Mouse (Mus musculus) midbrain, embryonic 13.5 days (tissue): ENCODE results near the gene Myo16. TPM values are rescaled to one million over a fixed set of nuclear protein-coding genes. Genes with fewer than 3 reads are reported as not detected.

Experiments used
- ATAC-seq: fragments of 200-750 bp; cut with Nextera tagmentation; 2 replicates; pipeline ENCODE4 v1.8.0; 2017; ENCODE audit warnings: mild to moderate bottlenecking, moderate TSS enrichment, moderate library complexity
- H3K27ac ChIP-seq: fragments of 300-500 bp; sonication (generic); 2 replicates; pipeline ENCODE4 v1.5.1; 2015; ENCODE audit warnings: inconsistent platforms, mild to moderate bottlenecking, moderate library complexity
- H3K27me3 ChIP-seq: fragments of 300-500 bp; sonication (generic); 2 replicates; pipeline ENCODE4 v1.6.1; 2015; ENCODE audit warnings: mild to moderate bottlenecking, inconsistent platforms
- H3K36me3 ChIP-seq: fragments of 300-500 bp; sonication (generic); 2 replicates; pipeline ENCODE4 v1.6.1; 2015; ENCODE audit warnings: mild to moderate bottlenecking, inconsistent platforms
- H3K4me1 ChIP-seq: fragments of 300-500 bp; sonication (generic); replicated peaks from 2 replicates; pipeline ENCODE4 v1.6.1; 2015; ENCODE audit warnings: inconsistent platforms
- H3K4me2 ChIP-seq: fragments of 300-500 bp; sonication (generic); replicated peaks from 2 replicates; pipeline ENCODE4 v1.6.1; 2015; ENCODE audit warnings: moderate library complexity, mild to moderate bottlenecking, inconsistent platforms
- H3K4me3 ChIP-seq: fragments of 300-500 bp; sonication (generic); replicated peaks from 2 replicates; pipeline ENCODE4 v1.5.1; 2015; ENCODE audit warnings: mild to moderate bottlenecking, inconsistent platforms
- H3K9ac ChIP-seq: fragments of 300-500 bp; sonication (generic); replicated peaks from 2 replicates; pipeline ENCODE4 v1.6.1; 2015; ENCODE audit warnings: mild to moderate bottlenecking, inconsistent platforms
- H3K9me3 ChIP-seq: fragments of 300-500 bp; sonication (generic); 2 replicates; pipeline ENCODE4 v1.6.1; 2016; ENCODE audit warnings: mild to moderate bottlenecking, inconsistent platforms
- WGBS: fragments of 180-500 bp; shearing (Covaris S2); methylation state at CpG from one replicate; pipeline ENCODE4 v1.1.7; 2015; 5-methylcytosine and 5-hydroxymethylcytosine counted together
- polyA plus RNA-seq: library from polyadenylated mRNA; unstranded; fragments of >200 nt; fragmentation: Nextera tagmentation; extraction: Ambion mirVana; gene quantifications from 2 replicates; pipeline ENCODE4 v1.2.1, GENCODE M21; 2015

Gene Myo16
- polyA plus RNA-seq, 1 experiment from 2014 or later, result 5.2 TPM

GRCm38 (mm10) chr8:10462271-10462670, 308.6 kb downstream of the Myo16 start:
- Histone ChIP-seq H3K9ac (no peak overlapping the region), H3K27ac (no peak overlapping the region), H3K4me2 (no peak overlapping the region), H3K4me3 (no peak overlapping the region), H3K4me1 (no peaks in the 10 kb centered on the region), H3K36me3 (no peaks in the 10 kb centered on the region), H3K27me3 (no peaks in the 10 kb centered on the region), H3K9me3 (no peaks in the 10 kb centered on the region)
- 77% methylated on average over 5 of the region's 5 CpGs for WGBS
- ATAC-seq, result no peak

DNA sequence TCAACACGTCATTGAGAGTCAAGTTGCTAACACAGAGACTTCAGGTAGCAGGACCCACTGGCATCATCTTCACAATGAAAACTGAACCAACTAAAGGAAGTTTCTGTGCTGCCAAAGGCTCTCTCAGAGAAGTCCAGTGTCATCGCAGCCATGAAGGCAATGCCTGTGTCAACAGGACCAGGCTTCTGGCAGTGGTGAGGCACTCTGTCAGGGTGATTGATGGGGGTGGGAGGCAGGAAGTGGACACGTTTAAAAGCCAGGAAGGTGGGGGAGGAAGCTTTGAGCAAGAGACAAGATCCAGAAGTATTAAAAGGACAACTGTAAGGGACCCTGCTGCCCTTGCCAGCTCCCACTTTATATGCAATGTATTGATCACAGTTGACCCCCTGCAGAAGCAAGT, 314.8 kb downstream of the Myo16 start:
- no peaks in the 10 kb centered on the region for H3K36me3 ChIP-seq
- H3K27ac ChIP-seq, result no peak overlapping the region
- no peak for ATAC-seq
- no peaks in the 10 kb centered on the region for H3K9me3 ChIP-seq
- no peak overlapping the region for H3K4me2 ChIP-seq
- 84% methylated on average over 3 of the region's 3 CpGs for WGBS
- no peak overlapping the region for H3K4me3 ChIP-seq
- no peak overlapping the region for H3K9ac ChIP-seq
- H3K4me1 ChIP-seq, result no peaks in the 10 kb centered on the region
- no peaks in the 10 kb centered on the region for H3K27me3 ChIP-seq

DNA sequence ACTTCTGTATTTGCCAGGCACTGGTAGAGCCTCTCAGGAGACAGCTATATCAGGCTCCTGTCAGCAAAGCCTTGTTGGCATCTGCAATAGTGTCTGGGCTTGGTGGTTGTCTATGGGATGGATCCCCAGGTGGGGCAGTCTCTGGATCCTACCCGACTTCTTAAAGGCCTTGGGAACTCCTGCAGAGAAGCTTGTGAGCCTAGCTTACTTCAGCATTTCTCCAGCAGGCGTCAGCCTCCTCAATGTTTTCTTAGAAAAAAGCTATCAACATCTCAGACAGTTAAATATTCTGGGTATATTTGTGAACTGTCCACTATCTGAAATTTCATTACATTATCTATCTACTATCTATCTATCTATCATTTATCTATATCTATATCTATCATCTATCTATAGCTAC, 315.9 kb downstream of the Myo16 start:
- no peak overlapping the region for H3K27ac ChIP-seq
- H3K4me1 ChIP-seq, result no peaks in the 10 kb centered on the region; the same call in 1 of the 2 replicates
- no peak overlapping the region for H3K9ac ChIP-seq
- no peaks in the 10 kb centered on the region for H3K27me3 ChIP-seq
- no peaks in the 10 kb centered on the region for H3K9me3 ChIP-seq
- 50% methylated on average over 2 of the region's 2 CpGs for WGBS
- no peak overlapping the region for H3K4me2 ChIP-seq
- no peak overlapping the region for H3K4me3 ChIP-seq
- no peak for ATAC-seq
- H3K36me3 ChIP-seq, result no peaks in the 10 kb centered on the region

DNA sequence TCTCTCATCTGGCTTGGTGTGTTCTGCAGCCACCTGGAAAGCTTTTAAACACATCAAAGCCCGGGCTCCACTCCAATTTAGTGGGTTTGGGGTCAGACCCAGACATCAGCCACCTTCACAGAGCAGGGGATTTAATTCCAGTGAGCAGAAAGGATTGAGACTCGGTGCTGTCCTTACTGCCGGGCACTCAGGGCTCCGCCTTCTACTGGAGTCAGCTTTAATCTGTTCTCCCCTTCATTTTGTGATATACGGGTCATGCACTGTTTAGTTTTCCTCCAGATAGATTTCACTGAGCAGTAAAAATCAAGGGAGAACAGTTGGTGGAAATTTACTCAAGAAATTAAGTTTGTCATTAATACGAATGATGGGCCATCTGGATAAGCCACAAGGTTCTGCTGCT, 316.6 kb downstream of the Myo16 start:
- 51% methylated on average over 6 of the region's 6 CpGs for WGBS
- no peak for ATAC-seq

GRCm38 (mm10) chr8:10472371-10472770, 318.7 kb downstream of the Myo16 start:
- ATAC-seq, result no peak
- H3K9ac ChIP-seq, result no peak overlapping the region
- no peaks in the 10 kb centered on the region for H3K36me3 ChIP-seq
- H3K27ac ChIP-seq, result no peak overlapping the region
- no peak overlapping the region for H3K4me2 ChIP-seq
- no peaks in the 10 kb centered on the region for H3K27me3 ChIP-seq
- WGBS, result 87% methylated on average over 3 of the region's 3 CpGs
- no peaks in the 10 kb centered on the region; the same call in 1 of the 2 replicates for H3K4me1 ChIP-seq
- no peaks in the 10 kb centered on the region for H3K9me3 ChIP-seq
- no peak overlapping the region for H3K4me3 ChIP-seq

More for the DNA sequence above, 316.6 kb downstream of the Myo16 start:
- H3K9me3 ChIP-seq, result no peaks in the 10 kb centered on the region
- no peak overlapping the region for H3K27ac ChIP-seq
- H3K4me1 ChIP-seq, result no peaks in the 10 kb centered on the region; the same call in 1 of the 2 replicates
- no peaks in the 10 kb centered on the region for H3K36me3 ChIP-seq
- no peak overlapping the region for H3K9ac ChIP-seq
- no peak overlapping the region for H3K4me3 ChIP-seq
- H3K4me2 ChIP-seq, result no peak overlapping the region
- H3K27me3 ChIP-seq, result no peaks in the 10 kb centered on the region

DNA sequence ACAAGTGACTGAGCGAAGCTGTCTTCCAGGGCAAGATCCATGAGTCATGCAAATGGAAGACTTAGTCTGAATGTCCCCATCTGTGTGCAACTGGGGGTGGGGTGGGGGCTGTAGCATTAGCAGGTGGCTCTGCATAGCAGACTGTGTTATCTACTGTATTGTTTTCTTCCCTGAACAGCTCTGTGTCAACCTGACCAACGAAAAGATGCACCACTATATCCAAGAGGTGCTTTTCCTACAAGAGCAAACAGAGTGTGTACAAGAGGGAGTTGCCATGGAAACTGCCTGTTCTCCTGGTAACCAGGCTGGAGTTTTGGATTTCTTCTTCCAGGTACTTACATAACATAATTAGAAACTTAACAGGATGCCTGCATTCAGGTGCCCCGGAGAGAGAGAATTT, 320.7 kb downstream of the Myo16 start:
- Histone ChIP-seq H3K4me3 (no peak overlapping the region), H3K4me1 (no peaks in the 10 kb centered on the region; the same call in 1 of the 2 replicates), H3K27me3 (no peaks in the 10 kb centered on the region), H3K36me3 (no peaks in the 10 kb centered on the region), H3K4me2 (no peak overlapping the region), H3K27ac (no peak overlapping the region), H3K9me3 (no peaks in the 10 kb centered on the region), H3K9ac (no peak overlapping the region)
- 66% methylated on average over 3 of the region's 3 CpGs for WGBS
- no peak for ATAC-seq

GRCm38 (mm10) chr8:10479059-10479458, 325.3 kb downstream of the Myo16 start:
- H3K4me2 ChIP-seq, result no peak overlapping the region
- H3K27me3 ChIP-seq, result no peaks in the 10 kb centered on the region
- 84% methylated on average over 10 of the region's 10 CpGs for WGBS
- no peak for ATAC-seq
- no peaks in the 10 kb centered on the region for H3K36me3 ChIP-seq
- no peak overlapping the region for H3K4me3 ChIP-seq
- no peak overlapping the region for H3K27ac ChIP-seq
- H3K4me1 ChIP-seq, result no peaks in the 10 kb centered on the region; the same call in 1 of the 2 replicates
- H3K9me3 ChIP-seq, result no peaks in the 10 kb centered on the region
- no peak overlapping the region for H3K9ac ChIP-seq

DNA sequence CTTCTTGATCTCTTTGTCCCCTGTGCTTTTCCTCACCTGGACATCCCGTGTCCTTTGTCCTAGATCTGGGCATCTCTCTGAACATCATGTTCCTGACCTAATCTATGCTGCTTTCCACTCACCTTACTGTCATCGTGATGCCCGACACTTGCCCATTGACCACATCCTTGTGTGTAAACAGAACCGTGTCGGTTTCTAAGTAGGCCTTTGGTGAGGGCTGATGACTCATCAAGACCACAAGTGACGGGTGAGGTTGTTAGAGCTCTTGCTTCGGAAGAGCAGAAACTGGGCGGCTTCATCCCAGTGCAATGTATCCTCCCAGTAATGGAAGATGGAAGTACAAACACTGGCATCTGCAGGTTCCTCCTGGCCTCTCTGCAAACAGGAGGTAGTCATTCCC, 327.1 kb downstream of the Myo16 start:
- 89% methylated on average over 8 of the region's 8 CpGs for WGBS
- Histone ChIP-seq H3K4me1 (no peaks in the 10 kb centered on the region), H3K36me3 (no peaks in the 10 kb centered on the region), H3K4me2 (no peak overlapping the region), H3K4me3 (no peak overlapping the region), H3K27me3 (no peaks in the 10 kb centered on the region), H3K9me3 (no peaks in the 10 kb centered on the region), H3K27ac (no peak overlapping the region), H3K9ac (no peak overlapping the region)
- ATAC-seq, result no peak

GRCm38 (mm10) chr8:10482064-10482463, 328.4 kb downstream of the Myo16 start:
- Histone ChIP-seq H3K4me1 (no peaks in the 10 kb centered on the region), H3K4me3 (no peak overlapping the region), H3K27me3 (no peaks in the 10 kb centered on the region), H3K9me3 (no peaks in the 10 kb centered on the region), H3K36me3 (no peaks in the 10 kb centered on the region), H3K27ac (no peak overlapping the region), H3K9ac (no peak overlapping the region), H3K4me2 (no peak overlapping the region)
- no peak for ATAC-seq
- WGBS, result 78% methylated on average over 5 of the region's 5 CpGs

DNA sequence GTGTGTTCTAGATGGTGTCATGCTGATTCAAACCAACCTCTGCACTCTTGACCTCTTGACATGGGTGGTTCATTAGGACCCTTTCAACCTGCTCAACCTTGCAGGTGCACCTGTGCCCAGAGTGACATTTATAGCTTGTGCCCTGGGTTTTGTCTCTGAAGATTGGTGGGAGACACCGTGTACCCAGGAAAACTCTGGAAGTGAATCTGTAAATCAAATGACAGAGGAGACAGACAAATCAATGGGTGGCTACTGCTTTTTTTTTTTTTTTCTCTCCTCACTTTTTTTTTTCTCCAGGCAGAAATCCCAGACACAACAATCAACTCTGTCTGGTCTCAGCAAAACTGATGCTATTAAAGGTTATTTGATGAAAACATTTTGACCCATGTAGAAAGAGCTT, 329.2 kb downstream of the Myo16 start:
- no peak overlapping the region for H3K4me3 ChIP-seq
- H3K9ac ChIP-seq, result no peak overlapping the region
- ATAC-seq, result no peak
- no peak overlapping the region for H3K4me2 ChIP-seq
- H3K27me3 ChIP-seq, result no peaks in the 10 kb centered on the region
- no peaks in the 10 kb centered on the region for H3K36me3 ChIP-seq
- no peak overlapping the region for H3K27ac ChIP-seq
- WGBS, result 73% methylated on average over 1 of the region's 1 CpGs
- no peaks in the 10 kb centered on the region for H3K4me1 ChIP-seq
- H3K9me3 ChIP-seq, result no peaks in the 10 kb centered on the region

- no peak overlapping the region for H3K4me3 ChIP-seq
- no peaks in the 10 kb centered on the region for H3K36me3 ChIP-seq
- no peaks in the 10 kb centered on the region for H3K27me3 ChIP-seq
- no peak overlapping the region for H3K4me2 ChIP-seq
- H3K27ac ChIP-seq, result no peak overlapping the region
- no peaks in the 10 kb centered on the region for H3K9me3 ChIP-seq
- 72% methylated on average over 5 of the region's 5 CpGs for WGBS
- no peak for ATAC-seq
- no peaks in the 10 kb centered on the region for H3K4me1 ChIP-seq
- no peak overlapping the region for H3K9ac ChIP-seq
Measured at GRCm38 (mm10) chr8:10483841-10484240, 330.1 kb downstream of the Myo16 start.

DNA sequence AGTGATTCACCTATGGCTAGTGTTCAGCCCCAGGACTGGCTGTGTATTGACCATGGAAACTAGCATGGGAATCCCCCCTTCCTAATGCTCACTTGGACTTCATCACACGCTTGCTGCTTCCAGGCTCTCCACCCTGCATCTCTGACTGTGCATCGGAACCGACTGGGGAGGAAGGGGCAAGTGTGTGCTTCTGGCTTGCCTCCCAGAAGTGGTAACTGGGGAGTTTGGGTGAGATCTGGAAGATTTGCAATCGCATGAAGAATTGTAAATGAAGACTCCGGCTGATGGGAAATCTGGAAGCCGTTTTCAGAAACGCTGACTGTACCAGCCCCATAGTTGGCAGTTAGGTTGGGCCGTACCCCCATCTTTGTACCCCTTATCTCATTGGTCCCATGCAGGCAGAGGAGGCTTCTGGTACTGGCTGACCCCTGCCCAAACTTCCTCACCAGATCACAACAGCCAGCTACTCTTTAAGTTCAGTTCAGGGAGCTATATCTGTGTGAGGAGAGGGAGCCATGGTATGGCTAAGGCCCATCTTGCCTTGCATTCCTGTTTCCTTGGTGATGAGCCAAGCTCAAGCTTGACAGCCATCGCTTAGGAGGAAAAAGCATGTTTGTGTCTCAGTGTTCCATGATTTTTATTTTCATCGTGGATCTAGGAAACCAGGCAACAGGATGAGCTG, 336.2 kb downstream of the Myo16 start:
- no peak overlapping the region for H3K4me2 ChIP-seq
- no peak overlapping the region for H3K27ac ChIP-seq
- H3K9ac ChIP-seq, result no peak overlapping the region
- ATAC-seq, result no peak
- no peak overlapping the region for H3K4me3 ChIP-seq
- H3K4me1 ChIP-seq, result no peaks in the 10 kb centered on the region
- no peaks in the 10 kb centered on the region for H3K27me3 ChIP-seq
- H3K36me3 ChIP-seq, result no peaks in the 10 kb centered on the region
- no peaks in the 10 kb centered on the region for H3K9me3 ChIP-seq
- 83% methylated on average over 10 of the region's 10 CpGs for WGBS

DNA sequence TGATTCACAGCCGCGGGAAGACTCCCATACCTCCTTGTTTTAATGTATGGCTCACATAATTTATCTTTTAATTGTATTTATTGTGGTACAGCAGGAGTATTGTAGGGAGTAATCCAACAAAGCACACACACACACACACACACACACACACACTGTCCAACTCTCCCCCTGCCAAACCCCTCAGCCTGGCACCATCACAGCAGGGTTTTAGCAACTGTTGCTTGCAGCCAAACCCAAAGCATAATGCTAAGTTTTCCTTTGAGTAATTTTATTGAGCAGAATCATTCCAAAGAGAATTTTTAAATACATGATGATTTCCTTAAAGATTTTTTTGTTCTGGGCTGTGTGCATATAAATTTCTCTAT, 336.7 kb downstream of the Myo16 start:
- Histone ChIP-seq H3K27me3 (no peaks in the 10 kb centered on the region), H3K9ac (no peak overlapping the region), H3K36me3 (no peaks in the 10 kb centered on the region), H3K9me3 (no peaks in the 10 kb centered on the region), H3K27ac (no peak overlapping the region), H3K4me1 (no peaks in the 10 kb centered on the region), H3K4me3 (no peak overlapping the region), H3K4me2 (no peak overlapping the region)
- 94% methylated on average over 2 of the region's 2 CpGs for WGBS
- ATAC-seq, result no peak
